Mouse (Mus musculus) liver, embryonic 15.5 days (tissue): Measurements from ENCODE around the gene Dach1. TPM values are rescaled to one million over a fixed set of nuclear protein-coding genes. Genes with fewer than 3 reads are reported as not detected.

Source experiments
- ATAC-seq: fragments of 200-750 bp; cut with Nextera tagmentation; 2 replicates; pipeline ENCODE4 v1.8.0; 2017; ENCODE audit warnings: moderate number of reproducible peaks, mild to moderate bottlenecking, moderate library complexity; ENCODE audit not compliant: insufficient read depth
- H3K27ac ChIP-seq: fragments of 300-500 bp; sonication (generic); replicated peaks from 2 replicates; pipeline ENCODE4 v1.5.1; 2015; ENCODE audit warnings: mild to moderate bottlenecking, inconsistent platforms
- H3K27me3 ChIP-seq: fragments of 300-500 bp; sonication (generic); 2 replicates; pipeline ENCODE4 v1.6.1; 2015; ENCODE audit warnings: mild to moderate bottlenecking, inconsistent platforms
- H3K36me3 ChIP-seq: fragments of 300-500 bp; sonication (generic); replicated peaks from 2 replicates; pipeline ENCODE4 v1.6.1; 2015; ENCODE audit warnings: moderate library complexity, mild to moderate bottlenecking, inconsistent platforms
- H3K4me1 ChIP-seq: fragments of 300-500 bp; sonication (generic); replicated peaks from 2 replicates; pipeline ENCODE4 v1.6.1; 2015; ENCODE audit warnings: inconsistent platforms
- H3K4me2 ChIP-seq: fragments of 300-500 bp; sonication (generic); 2 replicates; pipeline ENCODE4 v1.6.1; 2015; ENCODE audit warnings: moderate library complexity, mild to moderate bottlenecking, inconsistent platforms
- H3K4me3 ChIP-seq: fragments of 300-500 bp; sonication (generic); replicated peaks from 2 replicates; pipeline ENCODE4 v1.5.1; 2015; ENCODE audit warnings: mild to moderate bottlenecking, inconsistent platforms
- H3K9ac ChIP-seq: fragments of 300-500 bp; sonication (generic); 2 replicates; pipeline ENCODE4 v1.6.1; 2015; ENCODE audit warnings: moderate library complexity, mild to moderate bottlenecking, inconsistent platforms
- H3K9me3 ChIP-seq: fragments of 300-500 bp; sonication (generic); replicated peaks from 2 replicates; pipeline ENCODE4 v1.6.1; 2016; ENCODE audit warnings: inconsistent platforms
- WGBS: fragments of 180-500 bp; shearing (Covaris S2); methylation state at CpG from one replicate; pipeline ENCODE4 v1.1.7; 2015; ENCODE audit warnings: mixed read lengths; ENCODE audit not compliant: insufficient replicate concordance; 5-methylcytosine and 5-hydroxymethylcytosine counted together
- polyA plus RNA-seq: library from polyadenylated mRNA; unstranded; fragments of >200 nt; fragmentation: Nextera tagmentation; extraction: Ambion mirVana; gene quantifications from 2 replicates; pipeline ENCODE4 v1.2.1, GENCODE M21; 2015

Gene Dach1
- polyA plus RNA-seq, 1 experiment from 2014 or later: 0.23 TPM

DNA sequence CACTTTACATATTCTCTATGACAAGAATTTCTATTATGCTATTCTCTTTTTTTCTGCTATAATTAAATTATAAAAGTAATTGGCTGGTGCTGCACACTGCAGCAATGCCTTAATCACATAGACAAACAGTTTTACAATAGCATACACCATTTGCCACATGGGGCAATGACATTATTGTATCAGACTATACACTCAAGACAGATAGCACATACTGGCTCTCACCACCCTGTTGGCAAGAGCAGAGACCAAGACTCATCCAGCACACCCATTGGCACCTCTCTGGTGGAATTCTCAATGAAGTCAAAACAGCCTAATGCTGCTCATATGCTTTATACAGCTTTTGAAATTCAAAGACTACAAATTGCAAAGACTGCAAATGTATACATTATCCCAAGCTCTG lies 63.4 kb downstream of the Dach1 start:
- no peaks in the 10 kb centered on the region for H3K9me3 ChIP-seq
- no peak overlapping the region for H3K9ac ChIP-seq
- no peaks in the 10 kb centered on the region for H3K27me3 ChIP-seq
- H3K4me2 ChIP-seq: no peak overlapping the region
- no peaks in the 10 kb centered on the region for H3K36me3 ChIP-seq
- no peaks in the 10 kb centered on the region for H3K4me1 ChIP-seq
- no peak for ATAC-seq
- H3K27ac ChIP-seq: no peak overlapping the region
- no peak overlapping the region for H3K4me3 ChIP-seq

GRCm38 (mm10) chr14:98104314-98104955 lies 65.1 kb downstream of the Dach1 start:
- no peak overlapping the region for H3K4me3 ChIP-seq
- no peaks in the 10 kb centered on the region for H3K36me3 ChIP-seq
- no peak overlapping the region for H3K9ac ChIP-seq
- 66% methylated on average over 10 of the region's 10 CpGs for WGBS
- ATAC-seq: no peak
- H3K4me1 ChIP-seq: no peaks in the 10 kb centered on the region
- H3K4me2 ChIP-seq: no peak overlapping the region
- H3K27ac ChIP-seq: no peak overlapping the region
- H3K9me3 ChIP-seq: no peaks in the 10 kb centered on the region
- no peaks in the 10 kb centered on the region for H3K27me3 ChIP-seq

GRCm38 (mm10) chr14:98095229-98095628 lies 74.3 kb downstream of the Dach1 start:
- 64% methylated on average over 4 of the region's 4 CpGs for WGBS
- Histone ChIP-seq H3K36me3 (no peaks in the 10 kb centered on the region), H3K9me3 (no peaks in the 10 kb centered on the region), H3K4me3 (no peak overlapping the region), H3K27ac (no peak overlapping the region), H3K9ac (no peak overlapping the region), H3K4me1 (no peaks in the 10 kb centered on the region), H3K4me2 (no peak overlapping the region), H3K27me3 (no peaks in the 10 kb centered on the region)
- ATAC-seq: no peak

GRCm38 (mm10) chr14:98089246-98089645 lies 80.3 kb downstream of the Dach1 start:
- Histone ChIP-seq H3K27ac (no peak overlapping the region), H3K27me3 (no peaks in the 10 kb centered on the region), H3K9me3 (no peaks in the 10 kb centered on the region), H3K4me2 (no peak overlapping the region), H3K36me3 (no peaks in the 10 kb centered on the region), H3K4me1 (no peaks in the 10 kb centered on the region), H3K4me3 (no peak overlapping the region), H3K9ac (no peak overlapping the region)
- no peak for ATAC-seq
- WGBS: 65% methylated on average over 2 of the region's 2 CpGs

DNA sequence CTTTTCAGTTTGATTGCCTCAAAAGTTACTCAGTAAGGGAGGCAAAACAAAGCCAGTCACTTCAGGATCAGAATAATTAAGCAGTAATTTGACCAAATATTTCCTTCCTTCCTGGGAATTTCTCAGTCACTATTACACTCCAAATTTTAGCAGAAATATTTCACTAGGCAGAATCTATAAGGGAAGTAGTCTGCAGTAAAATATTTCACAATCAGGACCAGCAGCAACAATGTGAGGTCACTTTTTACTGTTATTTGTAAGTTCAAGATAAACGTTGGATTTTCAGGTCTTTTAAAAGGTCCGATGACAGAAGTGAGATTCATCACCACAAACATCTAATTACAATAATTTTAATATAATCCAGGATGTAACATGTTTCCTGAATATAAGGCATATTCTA lies 82.2 kb downstream of the Dach1 start:
- no peaks in the 10 kb centered on the region for H3K27me3 ChIP-seq
- no peak overlapping the region for H3K4me2 ChIP-seq
- H3K9me3 ChIP-seq: no peaks in the 10 kb centered on the region
- no peak overlapping the region for H3K27ac ChIP-seq
- H3K9ac ChIP-seq: no peak overlapping the region
- WGBS: 37% methylated on average over 2 of the region's 2 CpGs
- no peak for ATAC-seq
- no peaks in the 10 kb centered on the region for H3K36me3 ChIP-seq
- H3K4me1 ChIP-seq: no peaks in the 10 kb centered on the region
- H3K4me3 ChIP-seq: no peak overlapping the region

DNA sequence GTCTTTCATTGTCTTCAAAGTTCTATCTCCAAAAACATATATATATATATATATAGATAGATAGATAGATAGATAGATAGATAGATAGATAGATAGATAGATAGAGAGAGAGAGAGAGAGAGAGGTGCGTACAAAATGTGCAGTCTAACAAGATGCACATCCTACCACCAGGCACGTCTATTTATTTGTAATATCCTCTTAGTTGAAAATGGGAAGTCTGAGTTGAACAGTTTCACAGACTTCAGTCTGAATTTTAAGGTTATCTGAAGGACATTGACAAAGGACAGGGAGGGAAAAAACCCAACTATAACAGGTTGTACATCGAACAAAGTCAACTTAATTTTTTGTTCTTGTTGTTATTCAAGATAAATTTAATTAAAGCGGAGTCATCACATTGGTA lies 82.8 kb downstream of the Dach1 start:
- no peak overlapping the region for H3K9ac ChIP-seq
- H3K9me3 ChIP-seq: no peaks in the 10 kb centered on the region
- WGBS: 68% methylated on average over 4 of the region's 4 CpGs
- H3K4me3 ChIP-seq: no peak overlapping the region
- no peaks in the 10 kb centered on the region for H3K27me3 ChIP-seq
- ATAC-seq: no peak
- H3K4me2 ChIP-seq: no peak overlapping the region
- no peaks in the 10 kb centered on the region for H3K36me3 ChIP-seq
- H3K27ac ChIP-seq: no peak overlapping the region
- H3K4me1 ChIP-seq: no peaks in the 10 kb centered on the region

DNA sequence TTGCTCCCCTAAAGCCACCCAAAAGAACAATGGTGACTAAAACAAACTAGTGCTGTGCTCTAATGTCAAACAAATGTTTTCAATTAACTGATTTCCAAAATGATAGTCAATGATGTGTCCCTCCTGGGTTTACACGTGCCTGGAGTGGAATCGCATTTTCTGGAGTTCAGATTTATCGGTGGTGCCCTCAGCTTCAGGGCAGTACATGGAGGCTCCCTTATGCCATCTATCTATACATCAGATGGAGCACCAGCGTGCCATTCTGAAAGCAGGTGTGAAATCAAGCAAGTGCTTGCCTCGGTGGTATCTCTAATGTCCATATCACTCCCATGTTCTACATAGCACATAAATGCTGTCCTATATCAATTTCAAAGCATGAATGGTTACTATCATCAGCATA lies 84.4 kb downstream of the Dach1 start:
- Histone ChIP-seq H3K9me3 (no peaks in the 10 kb centered on the region), H3K27ac (no peak overlapping the region), H3K36me3 (no peaks in the 10 kb centered on the region), H3K9ac (no peak overlapping the region), H3K4me2 (no peak overlapping the region), H3K4me3 (no peak overlapping the region), H3K4me1 (no peaks in the 10 kb centered on the region), H3K27me3 (no peaks in the 10 kb centered on the region)
- ATAC-seq: no peak
- 64% methylated on average over 5 of the region's 5 CpGs for WGBS

DNA sequence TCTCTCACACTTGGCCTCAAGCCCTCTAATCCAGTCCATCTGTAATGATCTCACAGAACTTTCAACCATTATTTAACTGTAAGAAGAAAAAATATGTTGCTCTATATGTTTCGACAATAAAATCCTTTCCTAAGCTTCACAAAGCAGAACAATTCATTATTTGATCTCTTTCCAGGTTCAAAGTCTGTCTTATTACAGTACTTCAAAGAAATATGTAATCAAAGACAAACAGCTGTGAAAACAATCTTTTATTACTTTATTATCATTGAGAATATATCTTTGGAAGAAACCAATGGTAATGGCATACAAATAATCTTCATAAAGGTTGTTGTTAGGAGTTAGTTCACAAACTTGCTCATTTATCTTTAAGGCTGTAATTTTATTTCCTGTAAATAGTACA lies 84.8 kb downstream of the Dach1 start:
- Histone ChIP-seq H3K36me3 (no peaks in the 10 kb centered on the region), H3K27ac (no peak overlapping the region), H3K4me3 (no peak overlapping the region), H3K9me3 (no peaks in the 10 kb centered on the region), H3K9ac (no peak overlapping the region), H3K27me3 (no peaks in the 10 kb centered on the region), H3K4me1 (no peaks in the 10 kb centered on the region), H3K4me2 (no peak overlapping the region)
- no peak for ATAC-seq
- WGBS: 50% methylated on average over 1 of the region's 1 CpGs

DNA sequence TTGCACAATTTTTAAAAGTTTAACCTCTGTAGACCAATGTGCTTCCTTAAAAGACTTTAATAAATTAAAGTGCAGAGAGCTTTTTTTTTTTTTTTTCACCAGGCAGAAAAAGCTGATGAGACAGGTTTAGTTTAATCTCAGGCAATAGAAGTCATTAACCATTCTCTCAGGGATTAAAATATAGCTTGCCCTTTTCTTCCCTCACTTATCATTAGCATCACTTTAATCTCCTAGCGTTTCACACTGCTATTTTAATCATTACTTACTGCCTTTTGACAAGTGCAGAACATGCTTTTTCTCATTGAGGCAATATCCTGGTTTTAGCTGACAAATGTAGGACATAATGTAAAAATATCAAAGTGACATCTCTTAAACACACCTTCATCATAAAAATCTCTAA lies 86.1 kb downstream of the Dach1 start:
- WGBS: 38% methylated on average over 1 of the region's 1 CpGs
- H3K27me3 ChIP-seq: no peaks in the 10 kb centered on the region
- no peak overlapping the region for H3K4me3 ChIP-seq
- H3K9me3 ChIP-seq: no peaks in the 10 kb centered on the region
- no peak overlapping the region for H3K9ac ChIP-seq
- H3K4me1 ChIP-seq: no peaks in the 10 kb centered on the region
- ATAC-seq: no peak
- no peak overlapping the region for H3K4me2 ChIP-seq
- H3K36me3 ChIP-seq: no peaks in the 10 kb centered on the region
- H3K27ac ChIP-seq: no peak overlapping the region

- Histone ChIP-seq H3K27me3 (no peaks in the 10 kb centered on the region), H3K9me3 (no peaks in the 10 kb centered on the region), H3K27ac (no peak overlapping the region), H3K4me3 (no peak overlapping the region), H3K9ac (no peak overlapping the region), H3K4me2 (no peak overlapping the region), H3K36me3 (no peaks in the 10 kb centered on the region), H3K4me1 (no peaks in the 10 kb centered on the region)
- no peak for ATAC-seq
- WGBS: 75% methylated on average over 6 of the region's 6 CpGs
Observed at GRCm38 (mm10) chr14:98080014-98080413, 89.6 kb downstream of the Dach1 start.

DNA sequence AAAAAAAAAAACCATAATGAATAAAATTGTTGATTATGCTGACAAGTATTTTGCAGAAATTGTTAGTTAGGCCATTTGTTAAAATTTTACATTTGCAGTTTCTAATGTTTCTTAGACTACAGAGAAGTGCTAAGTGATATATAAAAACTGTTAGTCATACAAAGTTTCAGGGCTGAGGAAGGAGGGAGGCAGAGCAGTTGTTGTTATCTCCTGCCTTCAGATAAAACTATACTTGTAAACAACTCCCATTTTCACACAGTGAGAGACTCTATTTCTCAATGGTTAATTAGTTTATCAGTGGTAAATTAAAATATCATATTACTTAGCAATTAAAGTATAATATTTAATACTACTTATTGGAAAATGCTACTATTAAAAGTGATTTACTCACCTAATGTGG lies 91.6 kb downstream of the Dach1 start:
- Histone ChIP-seq H3K36me3 (no peaks in the 10 kb centered on the region), H3K9me3 (no peaks in the 10 kb centered on the region), H3K4me1 (no peaks in the 10 kb centered on the region), H3K27ac (no peak overlapping the region), H3K9ac (no peak overlapping the region), H3K4me3 (no peak overlapping the region), H3K4me2 (no peak overlapping the region), H3K27me3 (no peaks in the 10 kb centered on the region)
- ATAC-seq: no peak

DNA sequence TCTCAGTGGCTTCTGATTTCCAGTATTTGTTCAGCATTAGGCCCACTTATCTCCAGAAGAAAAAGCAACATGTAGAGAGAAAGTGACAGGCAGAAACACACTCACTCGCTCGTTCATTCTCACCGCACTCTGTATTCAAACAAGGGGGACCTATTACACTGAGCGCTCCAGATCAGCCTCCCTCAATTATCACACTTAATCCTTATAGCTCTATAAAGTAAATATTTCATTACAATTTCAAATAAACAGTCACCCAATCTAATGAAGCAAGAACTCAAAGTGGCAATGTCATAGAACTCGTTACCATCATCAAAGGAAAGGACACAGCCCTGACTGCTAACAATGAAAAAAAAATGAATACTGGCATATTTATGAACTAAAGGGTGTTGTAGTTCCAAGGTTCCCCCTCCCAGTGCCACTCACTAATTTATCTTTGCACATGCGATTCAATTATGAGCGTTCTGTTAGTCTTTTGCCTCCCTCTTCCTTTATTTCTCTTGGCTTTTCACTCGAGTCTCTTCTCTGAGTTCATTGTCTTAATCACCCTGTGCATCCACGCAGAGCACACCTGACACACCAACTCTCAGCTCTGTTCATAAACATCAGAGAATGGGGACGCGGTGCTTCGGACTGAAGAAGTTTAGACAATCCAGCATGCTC lies 96.0 kb downstream of the Dach1 start:
- Histone ChIP-seq H3K27me3 (no peaks in the 10 kb centered on the region), H3K4me1 (no peaks in the 10 kb centered on the region), H3K27ac (no peak overlapping the region), H3K9me3 (no peaks in the 10 kb centered on the region), H3K9ac (no peak overlapping the region), H3K36me3 (no peaks in the 10 kb centered on the region), H3K4me3 (no peak overlapping the region), H3K4me2 (no peak overlapping the region)
- 72% methylated on average over 12 of the region's 12 CpGs for WGBS
- ATAC-seq: no peak
